Mouse (Mus musculus) left cerebral cortex, adult 2 months (tissue): ENCODE measurements around the gene Gm49630. TPM values are rescaled to one million over a fixed set of nuclear protein-coding genes. Genes with fewer than 3 reads are reported as not detected.
"Not testable (repeated sequence)": the region's sequence is repeated elsewhere in the genome, so short reads cannot be mapped to it uniquely, and the experiment has no call there.

Source experiments
- DNase-seq, 2 experiments: peaks; one replicate each; pipeline ENCODE4 v3.0.0; 2021 to 2022; ENCODE audit warnings: low spot score in 2 of 2, mixed read lengths in 1 of 2; ENCODE audit errors: extremely low spot score in 1 of 2
- H3K27ac ChIP-seq: fragments of 200-600 bp; 2 replicates; pipeline ENCODE4 v1.8.1; 2022
- H3K4me3 ChIP-seq: fragments of 200-600 bp; 2 replicates; pipeline ENCODE4 v1.8.1; 2022
- CTCF ChIP-seq: fragments of 200-600 bp; IDR thresholded peaks from 2 replicates; pipeline ENCODE4 v1.8.1; 2022; ENCODE audit warnings: antibody characterized with exemption, mild to moderate bottlenecking, moderate library complexity
- intact Hi-C: fragments of 180-260 bp; cut with DNase I; formaldehyde crosslinking; loops from one replicate; pipeline ENCODE4 v1.15.1; 2025
- long read RNA-seq, 2 experiments: library from polyadenylated mRNA; stranded (forward); transcript quantifications; one replicate each; pipeline ENCODE4 v2.0.0; 2021; ENCODE audit warnings: borderline mapping rate in 2 of 2
- total RNA-seq, 2 experiments: library from RNA; stranded (reverse); gene quantifications; 2 replicates each; pipeline ENCODE4 v1.2.3; 2021

Gene Gm49630
- total RNA-seq = not detected
- long read RNA-seq, experiment 1 = 0 reads
- long read RNA-seq, experiment 2 = 0 reads

DNA sequence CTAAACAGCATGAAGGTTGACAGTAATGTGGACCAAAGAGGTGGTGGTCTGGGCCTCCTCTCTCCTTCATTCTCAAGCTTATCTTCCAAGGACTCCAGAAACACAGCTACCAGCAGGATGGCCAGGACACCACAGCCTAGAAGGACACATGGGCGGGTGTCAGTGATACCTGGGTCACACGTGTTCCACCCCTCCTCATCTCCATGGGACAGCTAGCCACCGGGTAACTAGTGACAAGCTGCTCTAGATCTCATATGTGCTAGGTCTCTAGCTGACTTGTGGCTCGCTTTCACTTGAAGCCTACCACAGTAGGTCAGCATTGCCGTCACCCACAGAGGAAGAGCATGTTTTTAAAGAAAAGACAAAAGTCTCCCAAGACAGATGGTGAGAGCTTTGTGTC lies at the start of gene Gm49630:
Gene Gm49630, minus strand, starts transcription at position 101 of the 400 bp plus-strand sequence.
- intact Hi-C loops, DNase-seq, H3K27ac ChIP-seq, H3K4me3 ChIP-seq: not testable (repeated sequence)

DNA sequence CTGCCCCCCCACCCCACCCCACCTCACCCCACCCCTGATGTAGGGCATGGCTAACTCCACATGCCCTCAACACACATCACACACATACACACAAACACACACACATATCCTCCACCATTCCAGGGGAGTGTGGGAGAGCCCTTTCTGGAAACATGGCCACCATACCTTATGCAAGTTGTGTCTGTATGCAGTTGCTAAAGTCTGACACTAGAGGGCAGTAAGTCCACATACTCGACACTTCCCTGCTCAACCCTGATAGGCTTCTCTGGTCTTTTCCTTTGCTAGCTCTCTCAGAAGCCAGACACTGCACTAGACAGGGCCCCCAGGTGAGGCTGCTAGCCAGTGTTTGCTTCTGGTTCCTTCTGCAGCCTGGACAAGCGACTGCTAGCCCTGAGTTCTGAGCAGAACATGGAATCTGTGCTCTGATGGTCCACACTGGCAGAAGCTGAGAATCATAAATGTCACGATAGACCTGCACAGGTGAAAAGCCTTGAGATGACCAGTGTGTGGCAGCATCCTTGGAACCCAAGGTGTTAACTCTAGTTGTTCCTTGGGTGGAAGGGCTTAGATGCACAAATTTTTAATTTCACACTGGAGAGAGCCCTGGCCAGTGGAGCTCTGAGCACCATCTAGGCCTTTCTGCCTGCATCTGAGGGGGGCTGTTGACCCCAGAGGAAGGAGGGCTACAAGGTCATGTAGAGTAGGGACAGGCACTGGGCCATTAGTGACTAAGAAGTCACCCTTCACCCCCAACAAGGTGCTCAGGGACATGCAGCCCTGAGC lies 48.6 kb upstream of the Gm49630 start:
- H3K27ac ChIP-seq, intact Hi-C loops, H3K4me3 ChIP-seq: not testable (repeated sequence)
- DNase-seq = peak in 1 of 2 experiments; percentile 14
- peak; percentile 51 for TF ChIP-seq CTCF

DNA sequence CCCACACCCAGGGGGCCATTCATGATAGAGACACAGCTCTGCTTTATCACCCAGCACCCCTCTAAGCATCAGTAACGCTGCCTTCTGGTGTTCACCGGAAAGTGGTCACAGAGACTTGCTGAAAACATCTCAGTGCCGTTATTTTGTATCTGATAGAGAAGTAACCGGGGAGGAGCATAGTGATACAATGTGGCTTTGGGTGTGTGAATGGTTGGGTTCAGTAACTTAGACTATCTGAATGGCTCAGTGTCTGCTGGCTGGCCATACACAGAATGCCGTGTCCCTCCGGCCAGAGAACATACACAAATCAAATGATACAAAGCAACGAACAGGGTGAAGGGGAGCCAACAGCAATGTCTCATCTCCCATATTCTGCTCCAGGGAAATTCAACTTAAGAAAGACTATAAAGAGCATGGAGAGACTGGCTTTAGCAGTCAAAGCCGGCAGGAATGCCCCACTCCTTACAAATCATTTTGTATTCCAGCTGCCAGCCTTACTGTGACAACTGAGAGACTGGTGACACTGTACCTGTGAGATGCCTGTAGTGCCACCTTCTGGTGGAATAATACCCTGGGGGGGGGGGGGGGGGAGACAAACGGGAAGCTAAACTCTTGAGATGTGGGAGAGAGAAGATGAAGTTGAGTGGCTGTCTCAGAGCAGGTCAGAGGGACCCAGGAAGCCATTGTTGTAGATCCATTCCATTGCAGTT lies 43.0 kb upstream of the Gm49630 start:
- DNase-seq, H3K4me3 ChIP-seq, H3K27ac ChIP-seq, intact Hi-C loops: not testable (repeated sequence)

DNA sequence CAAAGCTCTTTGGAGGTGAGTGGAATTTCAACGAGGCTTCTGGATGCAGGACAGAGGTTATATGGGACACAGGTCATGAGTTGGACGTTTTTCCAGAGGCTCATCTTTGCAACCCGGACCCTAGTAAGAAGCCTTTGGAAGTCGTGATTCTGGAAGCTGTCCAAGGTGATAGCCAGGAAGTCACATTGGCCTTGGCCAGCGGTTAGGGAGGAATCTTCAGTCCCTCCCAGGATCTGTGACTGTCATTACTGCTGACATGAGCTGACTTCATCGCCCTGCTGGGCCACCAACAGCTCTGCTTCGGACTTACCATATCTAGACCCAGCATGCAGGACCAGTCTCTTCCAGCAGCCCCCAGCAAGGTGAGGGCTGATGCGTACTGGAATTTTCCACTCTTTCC lies 41.6 kb upstream of the Gm49630 start:
- H3K4me3 ChIP-seq, H3K27ac ChIP-seq, intact Hi-C loops, DNase-seq: not testable (repeated sequence)

DNA sequence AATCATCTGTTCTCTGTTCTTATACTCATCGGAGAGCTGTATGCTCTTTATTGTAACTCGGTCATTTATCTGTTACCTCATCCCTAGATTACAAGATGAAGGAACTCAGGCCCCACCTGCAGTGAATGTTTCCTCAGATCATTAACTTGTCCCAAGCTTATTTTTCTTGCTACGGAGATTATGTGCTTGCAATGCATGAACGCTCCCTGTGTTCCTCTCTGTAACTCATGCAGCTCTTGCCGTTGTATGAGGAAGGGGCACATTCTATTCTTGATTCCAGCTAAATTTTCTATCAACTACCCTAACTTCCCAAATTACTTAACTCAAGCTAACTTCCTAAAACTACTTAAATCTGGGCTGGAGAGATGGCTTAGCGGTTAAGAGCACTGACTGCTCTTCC lies 28.0 kb upstream of the Gm49630 start:
- intact Hi-C loops, H3K4me3 ChIP-seq, H3K27ac ChIP-seq, DNase-seq: not testable (repeated sequence)

DNA sequence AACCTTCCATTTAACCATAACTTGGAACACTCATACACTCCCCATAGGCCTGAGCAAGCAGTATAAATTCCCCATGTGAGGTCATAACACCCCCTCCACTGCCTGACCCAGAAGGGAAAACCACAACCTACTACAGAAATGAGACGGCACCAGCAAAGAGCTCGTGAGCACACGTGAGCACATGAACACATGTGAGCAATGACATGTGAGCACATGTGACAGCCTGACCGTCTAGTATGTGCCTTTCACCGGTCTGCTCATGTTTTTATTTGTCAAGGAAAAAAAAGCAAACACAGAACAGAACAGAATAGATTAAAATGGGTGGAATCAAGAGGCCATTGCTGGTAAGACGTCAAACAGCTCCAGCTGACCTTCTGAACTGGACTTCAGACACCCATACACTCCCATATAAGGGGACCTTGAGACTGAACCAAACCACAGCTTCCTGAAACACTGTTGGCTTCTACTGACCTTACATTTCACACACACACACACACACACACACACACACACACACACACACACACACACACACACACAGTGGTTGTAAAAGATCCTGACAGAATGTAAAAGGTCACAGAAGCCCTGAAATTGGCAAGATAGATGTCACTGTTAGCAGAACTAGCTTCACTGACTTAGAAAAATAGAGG lies 26.5 kb upstream of the Gm49630 start:
- H3K27ac ChIP-seq, DNase-seq, intact Hi-C loops, H3K4me3 ChIP-seq: not testable (repeated sequence)

DNA sequence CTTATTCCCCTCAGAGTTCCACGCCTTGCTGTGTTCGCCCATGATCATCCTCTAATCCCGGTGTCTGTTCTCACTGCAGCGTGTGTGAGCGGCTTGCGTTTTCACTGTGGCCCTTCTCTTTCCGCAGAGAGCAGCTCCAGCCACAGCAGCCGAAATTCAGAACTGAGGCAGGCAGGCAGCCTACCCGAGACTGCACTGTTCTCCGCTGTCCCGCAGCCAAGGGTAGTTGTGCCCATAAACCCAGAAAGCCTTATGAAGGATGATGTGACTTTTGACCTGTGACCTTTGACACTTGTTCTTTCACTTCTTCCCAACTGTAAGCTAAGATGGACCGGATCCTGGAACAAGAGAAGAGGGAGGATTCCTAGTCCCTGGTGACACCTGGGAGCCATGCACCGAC lies 25.3 kb upstream of the Gm49630 start:
- H3K4me3 ChIP-seq = not testable (repeated sequence)

DNA sequence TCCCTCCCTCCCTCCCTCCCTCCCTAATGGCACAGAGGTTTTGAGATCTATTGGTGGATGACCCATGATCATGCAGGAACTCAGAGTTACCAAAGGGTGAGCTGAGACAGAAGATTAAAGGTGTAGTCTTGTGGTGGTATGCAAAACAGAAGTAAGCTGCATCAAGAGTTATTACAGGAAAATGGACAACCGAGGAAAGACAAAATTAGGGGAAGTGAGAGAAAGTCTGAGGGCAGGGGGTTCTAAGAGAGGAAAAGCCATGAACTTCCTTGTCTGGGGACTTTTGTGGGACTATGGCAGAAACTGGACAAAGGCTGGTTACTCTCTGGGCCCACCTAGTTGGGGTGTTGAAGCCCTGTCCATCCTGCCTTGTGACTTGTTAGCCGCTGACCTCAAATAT lies 24.5 kb upstream of the Gm49630 start:
- H3K27ac ChIP-seq, DNase-seq, intact Hi-C loops, H3K4me3 ChIP-seq: not testable (repeated sequence)

More for the DNA sequence above, 25.3 kb upstream of the Gm49630 start:
- intact Hi-C loops, H3K27ac ChIP-seq, DNase-seq: not testable (repeated sequence)

DNA sequence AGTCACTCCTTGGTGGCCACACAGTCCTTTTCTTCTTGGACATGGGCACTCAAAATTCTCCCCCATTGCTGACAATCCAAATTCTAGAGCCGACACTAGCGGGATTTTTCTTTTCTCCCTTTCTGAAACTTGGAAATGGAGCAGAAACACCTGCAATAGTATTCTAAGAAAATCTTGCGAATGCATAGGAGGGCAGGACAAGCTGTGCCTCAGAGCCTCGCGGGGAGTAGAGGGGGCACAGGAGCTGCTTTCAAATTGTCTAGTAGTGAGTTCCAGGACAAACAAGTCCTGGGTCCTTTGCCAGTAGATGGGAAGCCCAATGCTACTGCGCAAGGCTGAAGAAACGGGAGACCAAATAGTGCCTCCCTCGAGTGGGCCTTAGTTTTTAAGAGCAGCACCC lies 23.9 kb upstream of the Gm49630 start:
- H3K4me3 ChIP-seq, DNase-seq, intact Hi-C loops, H3K27ac ChIP-seq: not testable (repeated sequence)

DNA sequence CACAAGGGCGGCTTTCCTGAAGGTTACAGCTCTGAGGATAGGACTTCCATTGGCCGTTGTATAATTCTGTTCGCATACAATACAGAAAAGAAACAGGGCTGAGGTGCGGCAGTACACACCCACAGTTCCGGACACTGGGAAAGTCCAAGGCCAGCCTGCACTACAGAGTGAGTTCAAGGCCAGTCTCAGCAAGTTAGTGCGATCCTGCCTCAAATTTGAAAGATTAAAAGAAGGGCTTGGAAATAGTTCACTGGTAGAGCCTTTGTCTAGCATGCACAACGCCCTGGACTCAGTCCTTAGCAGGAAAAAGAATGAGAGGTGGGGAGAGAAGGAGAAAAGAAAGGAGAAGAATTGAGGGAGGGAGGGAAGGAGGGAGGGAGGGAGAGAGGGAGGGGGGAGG lies 23.3 kb upstream of the Gm49630 start:
- DNase-seq, H3K4me3 ChIP-seq, H3K27ac ChIP-seq, intact Hi-C loops: not testable (repeated sequence)

DNA sequence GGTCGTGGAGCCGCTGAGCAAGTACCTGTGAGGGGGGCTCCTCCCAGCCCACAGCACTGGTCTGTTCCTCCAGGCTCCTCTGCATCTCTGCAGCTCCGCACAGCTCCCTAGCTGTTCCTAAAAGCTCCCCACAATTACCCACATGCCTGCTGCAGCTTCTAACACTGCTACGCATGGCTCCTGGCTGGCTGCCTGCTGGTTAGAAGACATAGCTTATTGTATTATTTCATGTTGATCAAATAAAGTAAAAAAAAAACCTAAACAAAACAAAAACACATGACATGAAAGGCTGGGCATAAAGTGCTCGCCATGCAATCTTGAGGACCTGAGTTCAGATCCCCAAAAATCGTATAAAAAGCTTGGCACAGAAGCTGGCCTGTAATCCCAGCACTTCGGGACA lies 18.1 kb upstream of the Gm49630 start:
- intact Hi-C loops, DNase-seq: not testable (repeated sequence)

DNA sequence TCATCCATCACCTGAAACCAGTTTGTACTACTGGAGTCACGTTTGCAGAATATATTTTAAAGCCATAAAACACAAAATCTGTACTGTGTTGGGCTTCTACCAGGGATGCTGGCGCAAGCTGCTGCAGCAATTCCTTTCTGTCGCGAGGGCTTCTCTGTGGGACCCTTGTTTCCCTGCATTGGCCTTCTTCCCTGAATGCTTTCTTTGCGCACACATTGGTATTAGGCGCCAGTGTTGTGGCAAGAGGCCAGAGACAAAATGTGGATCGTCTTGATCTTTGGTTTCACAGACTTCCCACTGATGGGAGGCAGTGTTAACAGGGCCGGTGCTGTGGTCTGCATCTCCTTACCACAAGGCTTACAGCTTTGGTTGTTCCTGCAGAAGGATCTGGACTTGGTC lies 17.2 kb upstream of the Gm49630 start:
- intact Hi-C loops, H3K27ac ChIP-seq, H3K4me3 ChIP-seq, DNase-seq: not testable (repeated sequence)

More for the DNA sequence above, 18.1 kb upstream of the Gm49630 start:
- not testable (repeated sequence) for H3K4me3 ChIP-seq, H3K27ac ChIP-seq

DNA sequence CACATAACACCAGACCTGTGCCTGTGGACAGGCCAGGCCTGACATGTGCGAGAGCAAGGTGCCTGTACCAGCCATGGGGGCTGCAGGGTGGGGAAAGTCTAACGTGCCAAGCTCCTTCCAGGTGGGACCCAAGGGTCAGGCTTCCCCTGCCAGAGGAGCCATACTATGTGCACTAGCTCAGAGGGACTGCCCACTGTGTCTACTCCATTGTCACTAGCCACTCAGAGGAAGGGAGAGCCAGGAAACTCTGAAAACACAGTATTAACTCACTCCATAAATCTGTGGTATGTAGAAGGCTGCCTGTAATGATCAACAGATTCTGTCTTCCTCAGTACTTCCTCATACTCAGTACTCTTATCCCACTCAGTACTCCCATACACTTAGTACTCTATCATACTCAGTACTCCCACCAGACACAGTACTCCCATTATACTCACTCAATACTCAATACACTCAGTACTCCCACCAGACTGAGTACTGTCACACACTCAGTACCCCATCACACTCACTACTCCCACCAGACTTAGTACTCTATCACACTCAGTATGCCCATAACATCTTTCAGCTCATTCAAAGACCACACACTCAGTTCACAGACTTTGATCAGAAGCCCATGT lies 16.7 kb upstream of the Gm49630 start:
- H3K27ac ChIP-seq, intact Hi-C loops, DNase-seq, H3K4me3 ChIP-seq: not testable (repeated sequence)

DNA sequence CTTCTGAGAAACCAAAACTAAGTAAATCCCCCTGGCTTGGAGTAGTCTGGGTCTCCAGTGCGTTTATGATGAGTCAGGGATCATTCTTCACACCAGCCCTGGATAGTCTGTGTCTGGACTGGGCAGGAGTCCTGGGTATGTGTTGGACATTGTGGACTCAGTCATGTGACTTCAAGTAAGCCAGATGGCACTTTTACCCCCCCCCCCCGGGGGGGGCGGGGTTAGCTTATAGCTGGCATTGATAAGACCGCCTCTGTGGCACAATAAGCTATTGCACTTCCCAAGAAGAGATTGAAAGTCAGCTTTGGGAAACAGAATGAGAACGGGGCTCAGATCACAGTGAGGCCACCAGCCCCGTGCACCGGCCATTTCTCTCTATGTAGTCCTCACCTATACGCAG lies 14.2 kb upstream of the Gm49630 start:
- H3K4me3 ChIP-seq, H3K27ac ChIP-seq, DNase-seq, intact Hi-C loops: not testable (repeated sequence)

DNA sequence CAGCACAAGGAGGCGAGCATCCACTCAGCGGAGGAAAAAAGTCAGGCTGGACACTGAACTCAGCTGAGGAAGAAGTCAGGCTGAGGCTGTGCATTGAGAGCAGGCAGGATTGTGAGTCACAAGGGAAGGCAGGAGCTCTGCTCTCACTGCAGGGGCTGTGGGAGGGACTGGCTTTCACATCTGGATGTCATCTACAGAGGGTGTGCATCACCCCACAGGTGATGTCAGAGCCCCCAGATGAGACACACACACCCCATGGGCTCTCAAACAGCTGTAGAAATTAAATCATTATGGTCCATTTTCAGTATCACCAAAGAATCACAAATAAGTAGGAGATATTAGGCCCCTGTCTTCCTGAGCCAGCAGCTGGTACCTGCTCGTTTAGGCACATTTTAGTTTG lies 13.6 kb upstream of the Gm49630 start, which contains the start of gene Unc93a2:
Gene Unc93a2, minus strand, starts transcription at position 101 of the 400 bp plus-strand sequence.
- H3K4me3 ChIP-seq, DNase-seq, H3K27ac ChIP-seq, intact Hi-C loops: not testable (repeated sequence)
